Mouse (Mus musculus) forebrain, embryonic 14.5 days (tissue): Measurements from ENCODE around the gene Stil. TPM values are rescaled to one million over a fixed set of nuclear protein-coding genes. Genes with fewer than 3 reads are reported as not detected.
"Not testable (repeated sequence)": the region's sequence is repeated elsewhere in the genome, so short reads cannot be mapped to it uniquely, and the experiment has no call there.

Source experiments
- ATAC-seq: fragments of 200-750 bp; cut with Nextera tagmentation; 2 replicates; pipeline ENCODE4 v1.8.0; 2017; ENCODE audit warnings: mild to moderate bottlenecking, moderate library complexity
- DNase-seq: peaks from one replicate; pipeline ENCODE4 v3.0.0-alpha.2; 2015; ENCODE audit warnings: low spot score
- H3K27ac ChIP-seq: fragments of 300-500 bp; sonication (generic); 2 replicates; pipeline ENCODE4 v1.5.1; 2014; ENCODE audit warnings: low read depth, mild to moderate bottlenecking, control low read depth, low read length, moderate library complexity
- H3K27me3 ChIP-seq: fragments of 300-500 bp; sonication (generic); replicated peaks from 2 replicates; pipeline ENCODE4 v1.6.1; 2014; ENCODE audit warnings: low read length, control low read depth, mixed read lengths; ENCODE audit not compliant: control insufficient read depth, insufficient read depth
- H3K36me3 ChIP-seq: fragments of 300-500 bp; sonication (generic); 2 replicates; pipeline ENCODE4 v1.6.1; 2014; ENCODE audit warnings: low read length, control low read depth; ENCODE audit not compliant: control insufficient read depth, insufficient read depth
- H3K4me1 ChIP-seq: fragments of 300-500 bp; sonication (generic); 2 replicates; pipeline ENCODE4 v1.6.1; 2014; ENCODE audit warnings: antibody characterized with exemption, low read length, control low read depth; ENCODE audit not compliant: control insufficient read depth, insufficient read depth
- H3K4me2 ChIP-seq: fragments of 300-500 bp; sonication (generic); 2 replicates; pipeline ENCODE4 v1.6.1; 2014; ENCODE audit warnings: mild to moderate bottlenecking, control low read depth, low read length
- H3K4me3 ChIP-seq: fragments of 300-500 bp; sonication (generic); 2 replicates; pipeline ENCODE4 v1.5.1; 2014; ENCODE audit warnings: low read depth, low read length, control low read depth
- H3K9ac ChIP-seq: fragments of 300-500 bp; sonication (generic); 2 replicates; pipeline ENCODE4 v1.6.1; 2014; ENCODE audit warnings: mild to moderate bottlenecking, low read length, control low read depth, moderate library complexity
- H3K9me3 ChIP-seq: fragments of 300-500 bp; sonication (generic); replicated peaks from 2 replicates; pipeline ENCODE4 v1.6.1; 2016; ENCODE audit warnings: low read length, control low read depth, mixed read lengths; ENCODE audit not compliant: control insufficient read depth
- WGBS: fragments of 180-500 bp; shearing (Covaris S2); extraction: QIAGEN DNeasy Blood & Tissue Kit; methylation state at CpG from one replicate; pipeline ENCODE4 v1.1.7; 2014; 5-methylcytosine and 5-hydroxymethylcytosine counted together
- polyA plus RNA-seq: library from polyadenylated mRNA; unstranded; fragments of >200 nt; fragmentation: Nextera tagmentation; extraction: Ambion mirVana; gene quantifications from 2 replicates; pipeline ENCODE4 v1.2.1, GENCODE M21; 2014

Gene Stil
- 8.2 and 8.8 TPM in 2 replicates for polyA plus RNA-seq

DNA sequence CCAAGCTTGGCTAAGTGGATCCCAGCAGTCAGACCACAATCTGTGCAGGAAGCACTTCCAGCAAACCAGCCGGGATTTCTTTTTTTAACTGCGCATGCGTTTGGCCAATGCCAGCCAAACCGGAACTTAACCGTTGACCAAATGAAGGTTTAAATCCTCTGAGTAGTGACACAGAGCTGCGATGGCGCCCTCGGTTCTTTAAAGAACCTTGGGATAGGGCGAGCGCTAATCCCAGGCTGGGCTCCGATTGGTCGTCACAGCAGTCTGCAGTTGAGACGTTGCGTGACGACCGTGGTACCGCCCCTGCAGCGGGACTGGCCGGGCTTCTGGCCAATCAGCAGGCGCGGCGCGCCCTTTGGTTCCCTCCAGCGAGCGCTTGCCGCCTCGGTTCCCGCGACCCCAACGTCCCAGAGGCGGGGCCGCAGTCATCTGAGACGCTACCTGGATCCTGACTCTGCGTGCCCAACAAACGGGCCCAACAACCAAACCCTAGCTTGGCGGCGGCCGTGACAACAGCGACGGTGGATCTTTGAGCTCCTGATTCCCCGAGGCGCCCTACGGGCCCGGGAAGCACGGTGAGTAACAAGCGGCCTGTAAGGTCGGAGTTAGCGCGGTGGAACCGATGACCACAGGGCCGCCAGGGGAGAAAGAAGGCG is at the start of gene Stil:
Stil (plus strand) TSS at position 387 of the 656 bp plus-strand sequence.
- Histone ChIP-seq H3K4me3 (peak within 1 kb of the TSS; percentile 52), H3K27me3 (no peaks in the 10 kb centered on the region), H3K9me3 (no peaks in the 10 kb centered on the region), H3K4me1 (peaks cover 10% of the 10 kb centered on the region), H3K36me3 (peaks cover 12% of the 10 kb centered on the region), H3K27ac (peak within 1 kb of the TSS; percentile 87), H3K9ac (peak within 1 kb of the TSS; percentile 66), H3K4me2 (peak within 1 kb of the TSS; percentile 60)
- WGBS, result under 1% methylated on average over 52 of the region's 52 CpGs
- ATAC-seq (peak; percentile 100), DNase-seq (peak; percentile 99)

DNA sequence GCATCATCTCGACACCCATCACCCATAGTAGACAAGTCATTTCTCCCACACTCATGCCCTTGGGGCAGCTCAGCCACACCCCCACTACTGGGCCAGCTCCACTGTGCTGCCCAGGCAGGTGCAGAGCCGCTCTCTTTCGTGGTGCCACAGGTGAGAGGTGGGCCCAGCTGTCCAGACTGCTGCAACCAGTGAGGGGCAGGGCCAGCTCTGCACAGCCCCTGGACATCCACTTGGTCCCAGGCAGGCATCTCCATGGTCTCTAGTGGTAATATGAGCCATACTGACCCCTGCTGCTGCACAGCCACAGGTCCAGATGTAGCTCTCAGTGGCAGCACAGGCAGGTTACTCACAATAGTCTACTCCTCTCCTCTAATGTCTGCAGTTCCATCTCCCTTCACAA is 46.8 kb upstream of the Stil start:
- WGBS, result 84% methylated on average over 3 of the region's 3 CpGs
- peak; percentile 29; the same call in 1 of the 2 replicates for ATAC-seq
- Histone ChIP-seq H3K36me3 (no peaks in the 10 kb centered on the region; the same call in 1 of the 2 replicates), H3K9ac (no peak overlapping the region), H3K4me1 (no peaks in the 10 kb centered on the region), H3K9me3 (no peaks in the 10 kb centered on the region), H3K4me3 (no peak overlapping the region), H3K27ac (no peak overlapping the region), H3K4me2 (no peak overlapping the region), H3K27me3 (no peaks in the 10 kb centered on the region)
- no peak for DNase-seq

DNA sequence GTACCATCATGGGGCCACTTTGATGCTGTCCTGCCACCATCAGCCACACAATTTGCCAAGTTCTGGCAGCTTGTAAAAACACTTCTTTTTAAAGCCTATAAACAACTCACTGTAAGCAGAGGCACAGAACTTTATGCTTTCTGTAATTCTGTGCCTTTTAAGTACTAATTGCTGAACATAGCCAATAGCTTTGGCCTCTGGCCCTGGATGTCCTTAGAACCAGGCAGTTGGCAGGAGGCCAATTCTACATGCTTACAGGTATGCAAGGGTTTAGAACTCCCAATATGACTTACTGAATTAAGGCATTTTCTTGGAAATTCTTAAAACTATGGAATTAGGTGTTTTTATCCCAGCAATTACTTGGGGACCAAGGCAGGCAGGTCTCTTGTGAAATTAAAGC is 42.6 kb upstream of the Stil start:
- no peak overlapping the region for H3K4me2 ChIP-seq
- DNase-seq, result peak; percentile 36
- no peak overlapping the region for H3K9ac ChIP-seq
- H3K4me1 ChIP-seq, result no peaks in the 10 kb centered on the region
- ATAC-seq, result no peak
- H3K27ac ChIP-seq, result no peak overlapping the region
- peaks cover 4% of the 10 kb centered on the region for H3K36me3 ChIP-seq
- no peak overlapping the region for H3K4me3 ChIP-seq
- no peaks in the 10 kb centered on the region for H3K9me3 ChIP-seq
- H3K27me3 ChIP-seq, result no peaks in the 10 kb centered on the region

DNA sequence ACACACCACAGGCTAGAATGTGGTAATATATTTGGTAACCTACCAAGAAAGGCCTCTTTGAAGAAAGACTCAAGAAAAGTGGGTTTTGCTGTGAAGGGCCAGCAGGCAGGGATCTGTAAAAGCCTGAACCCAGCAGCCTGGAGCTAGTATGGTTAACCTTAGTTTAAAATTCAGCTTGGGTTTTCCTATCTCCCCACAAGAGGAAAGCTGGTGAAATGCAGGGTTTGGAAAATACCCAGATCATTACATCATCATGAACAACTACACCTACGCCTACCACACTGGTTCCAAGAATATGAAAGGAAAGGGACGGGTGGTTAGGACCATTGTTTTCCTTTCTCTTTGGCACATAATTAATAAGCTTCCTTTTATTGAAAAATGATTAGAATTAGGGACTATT is 41.7 kb upstream of the Stil start:
- H3K9ac ChIP-seq, result no peak overlapping the region
- peaks cover 12% of the 10 kb centered on the region for H3K36me3 ChIP-seq
- H3K27me3 ChIP-seq, result no peaks in the 10 kb centered on the region
- no peaks in the 10 kb centered on the region for H3K4me1 ChIP-seq
- no peak for ATAC-seq
- no peak overlapping the region for H3K27ac ChIP-seq
- WGBS, result 49% methylated on average over 2 of the region's 2 CpGs
- no peaks in the 10 kb centered on the region for H3K9me3 ChIP-seq
- H3K4me2 ChIP-seq, result no peak overlapping the region
- DNase-seq, result peak; percentile 16
- no peak overlapping the region for H3K4me3 ChIP-seq

DNA sequence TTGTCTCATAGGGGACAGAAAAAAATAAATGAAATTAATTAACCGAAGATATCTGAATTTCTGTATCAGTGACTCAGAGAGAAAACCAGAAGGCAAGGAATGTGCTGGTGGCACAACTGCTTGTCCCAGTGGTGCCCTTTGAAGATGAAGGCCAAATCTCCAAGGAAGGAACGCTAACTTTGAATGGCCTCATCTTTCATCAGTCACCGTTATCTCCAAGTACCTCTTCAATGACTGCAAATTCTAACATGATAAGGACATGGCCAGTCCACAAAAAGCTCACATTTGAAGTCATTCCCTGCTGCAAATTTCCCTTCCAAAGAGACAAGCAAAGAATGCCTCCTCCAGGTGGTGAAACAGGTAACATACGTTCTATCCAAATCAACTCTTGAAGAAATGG is 41.2 kb upstream of the Stil start:
- no peak overlapping the region for H3K4me2 ChIP-seq
- ATAC-seq, result no peak
- peaks cover 13% of the 10 kb centered on the region for H3K36me3 ChIP-seq
- H3K27me3 ChIP-seq, result no peaks in the 10 kb centered on the region
- H3K9ac ChIP-seq, result no peak overlapping the region
- DNase-seq, result no peak
- no peaks in the 10 kb centered on the region for H3K9me3 ChIP-seq
- 95% methylated on average over 4 of the region's 4 CpGs for WGBS
- no peaks in the 10 kb centered on the region for H3K4me1 ChIP-seq
- H3K4me3 ChIP-seq, result no peak overlapping the region
- no peak overlapping the region for H3K27ac ChIP-seq

DNA sequence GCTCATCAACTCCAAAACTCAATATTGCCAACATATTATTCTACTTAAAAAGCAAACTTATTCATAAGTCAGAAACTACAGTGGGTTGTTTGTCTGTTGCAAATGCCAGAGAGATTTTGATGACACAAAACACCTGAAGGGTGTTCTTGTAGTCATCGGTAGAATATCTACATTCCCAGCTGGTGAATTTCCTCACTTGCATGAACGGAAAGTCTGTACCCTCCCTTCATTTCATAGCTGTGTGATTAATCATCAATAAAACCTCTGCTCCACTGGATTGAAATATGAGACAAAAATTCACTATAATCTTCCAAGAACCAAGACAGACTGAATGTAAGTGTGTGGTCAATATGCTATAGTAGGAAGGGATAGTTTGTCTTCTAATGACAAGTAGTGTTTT is 40.4 kb upstream of the Stil start:
- DNase-seq (no peak), ATAC-seq (no peak)
- no peaks in the 10 kb centered on the region for H3K4me1 ChIP-seq
- no peaks in the 10 kb centered on the region for H3K9me3 ChIP-seq
- WGBS, result 99% methylated on average over 2 of the region's 2 CpGs
- no peaks in the 10 kb centered on the region for H3K27me3 ChIP-seq
- H3K4me2 ChIP-seq, result no peak overlapping the region
- H3K36me3 ChIP-seq, result peaks cover 16% of the 10 kb centered on the region
- no peak overlapping the region for H3K4me3 ChIP-seq
- H3K27ac ChIP-seq, result no peak overlapping the region
- no peak overlapping the region for H3K9ac ChIP-seq

DNA sequence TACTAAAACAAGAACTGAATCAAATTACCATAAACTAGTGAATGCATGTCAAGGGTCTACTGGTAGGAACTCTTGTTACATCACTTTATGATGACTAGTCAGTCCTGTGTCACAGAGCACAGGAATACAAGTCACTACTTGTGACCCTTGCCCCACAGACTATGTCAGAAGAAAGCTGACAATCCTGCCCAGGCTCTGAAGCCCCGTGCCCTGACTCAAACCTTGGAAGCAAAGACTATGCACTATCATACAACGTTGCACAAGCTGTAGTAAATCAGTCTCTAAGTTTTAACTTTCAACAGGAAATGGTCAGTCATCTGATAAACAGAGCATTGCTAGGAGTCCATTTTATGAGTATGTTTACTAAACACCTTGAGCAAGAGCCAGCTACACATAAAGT is 39.1 kb upstream of the Stil start:
- not testable (repeated sequence) for H3K4me1 ChIP-seq, H3K9me3 ChIP-seq, H3K27ac ChIP-seq, ATAC-seq, H3K4me3 ChIP-seq, DNase-seq, H3K27me3 ChIP-seq, H3K4me2 ChIP-seq, H3K9ac ChIP-seq
- H3K36me3 ChIP-seq, result peaks cover 30% of the 10 kb centered on the region
- WGBS, result 93% methylated on average over 2 of the region's 2 CpGs

DNA sequence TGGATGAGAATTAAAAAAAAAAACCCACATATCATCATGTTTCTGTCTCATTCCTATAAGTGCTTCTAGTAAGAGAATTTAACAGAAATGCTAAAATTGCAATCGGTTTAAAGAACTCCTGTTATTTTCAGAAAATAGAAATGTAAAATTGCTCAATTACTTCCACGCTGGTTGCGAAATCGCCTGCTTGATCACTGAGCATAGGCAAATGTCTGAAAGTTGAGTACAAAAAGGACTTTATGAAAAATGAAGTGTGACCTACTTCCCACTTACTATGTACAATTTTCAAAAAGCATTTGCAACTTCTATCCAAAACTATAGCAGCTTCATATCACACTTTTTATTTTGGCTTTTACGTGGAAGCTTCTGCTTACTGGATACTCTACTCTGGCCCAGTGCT is 29.2 kb upstream of the Stil start:
- no peak overlapping the region for H3K27ac ChIP-seq
- ATAC-seq (no peak), DNase-seq (no peak)
- H3K4me3 ChIP-seq, result no peak overlapping the region
- H3K4me2 ChIP-seq, result no peak overlapping the region
- H3K9me3 ChIP-seq, result no peaks in the 10 kb centered on the region
- WGBS, result 95% methylated on average over 5 of the region's 5 CpGs
- H3K4me1 ChIP-seq, result no peaks in the 10 kb centered on the region
- peaks cover 33% of the 10 kb centered on the region for H3K36me3 ChIP-seq
- H3K9ac ChIP-seq, result no peak overlapping the region
- H3K27me3 ChIP-seq, result no peaks in the 10 kb centered on the region

DNA sequence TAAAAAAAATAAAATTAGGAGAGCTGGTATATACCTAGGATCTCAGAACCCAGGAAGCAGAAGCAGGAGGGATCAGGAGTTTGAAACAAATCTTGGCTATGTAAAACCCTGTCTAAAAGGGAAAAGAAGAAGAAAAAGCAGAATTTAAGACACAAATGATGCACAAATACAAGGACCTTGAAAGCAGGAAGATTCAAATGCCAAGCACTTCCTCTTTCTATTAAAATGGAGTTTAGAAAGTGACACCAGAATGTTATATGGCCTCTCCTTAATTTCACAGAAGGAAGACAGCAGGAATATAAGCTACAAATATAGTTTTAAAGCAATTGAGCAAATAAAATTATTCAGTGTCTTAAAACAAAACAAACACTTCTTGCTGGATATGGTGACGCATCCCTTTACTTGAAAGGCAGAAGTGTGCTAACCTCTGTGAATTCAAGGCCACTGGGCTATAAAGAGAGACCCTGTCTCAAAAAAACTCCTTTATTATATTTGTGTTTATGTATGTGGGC is 26.7 kb upstream of the Stil start:
- Histone ChIP-seq H3K4me3 (no peak overlapping the region), H3K27me3 (no peaks in the 10 kb centered on the region), H3K36me3 (peaks cover 7% of the 10 kb centered on the region; the same call in 1 of the 2 replicates), H3K4me2 (no peak overlapping the region), H3K4me1 (no peaks in the 10 kb centered on the region), H3K9me3 (no peaks in the 10 kb centered on the region), H3K9ac (no peak overlapping the region), H3K27ac (no peak overlapping the region)
- ATAC-seq, result no peak
- WGBS, result 85% methylated on average over 1 of the region's 1 CpGs
- DNase-seq, result no peak
